Mouse (Mus musculus): ENCODE results near the gene Fbxw4. TPM values are rescaled to one million over a fixed set of nuclear protein-coding genes. Genes with fewer than 3 reads are reported as not detected.

The Fbxw4 gene
- polyA plus RNA-seq, 1 experiment from 2014 or later, result 3.5 TPM

- Histone ChIP-seq H3K4me2 (ENCODE audit: low read depth, low read length) (no peak overlapping the region), H3K4me3 (ENCODE audit: low read depth, low read length) (no peak overlapping the region), H3K4me1 (ENCODE audit: control insufficient read depth, insufficient read depth, low read length) (no peaks in the 10 kb centered on the region), H3K36me3 (replicated peaks; ENCODE audit: control insufficient read depth, insufficient read depth, low read depth, low read length) (no peaks in the 10 kb centered on the region), H3K27me3 (ENCODE audit: control insufficient read depth, insufficient read depth, low read length) (no peaks in the 10 kb centered on the region), H3K9ac (replicated peaks; ENCODE audit: low read length) (no peak overlapping the region), H3K27ac (replicated peaks; ENCODE audit: low read depth, low read length) (no peak overlapping the region), H3K9me3 (replicated peaks; ENCODE audit: control insufficient read depth, low read length) (no peaks in the 10 kb centered on the region)
- DNase-seq (ENCODE audit: low spot score), result no peak
- 43% methylated on average over 5 of the region's 5 CpGs for WGBS
- no peak for ATAC-seq (replicated peaks; ENCODE audit: insufficient number of reproducible peaks, low FRiP score, low TSS enrichment, low read depth)
These were observed 29.2 kb downstream of the Fbxw4 start for GRCm38 (mm10) chr19:45630953-45631352.

GRCm38 (mm10) chr19:45629219-45629618 lies 30.9 kb downstream of the Fbxw4 start:
- no peak overlapping the region for H3K27ac ChIP-seq (replicated peaks; ENCODE audit: low read depth, low read length)
- H3K4me3 ChIP-seq (ENCODE audit: low read depth, low read length), result no peak overlapping the region
- no peak for ATAC-seq (replicated peaks; ENCODE audit: insufficient number of reproducible peaks, low FRiP score, low TSS enrichment, low read depth)
- DNase-seq (ENCODE audit: low spot score), result no peak
- no peaks in the 10 kb centered on the region for H3K27me3 ChIP-seq (ENCODE audit: control insufficient read depth, insufficient read depth, low read length)
- no peak overlapping the region for H3K4me2 ChIP-seq (ENCODE audit: low read depth, low read length)
- no peaks in the 10 kb centered on the region for H3K9me3 ChIP-seq (replicated peaks; ENCODE audit: control insufficient read depth, low read length)
- WGBS, result 89% methylated on average over 3 of the region's 3 CpGs
- H3K9ac ChIP-seq (replicated peaks; ENCODE audit: low read length), result no peak overlapping the region
- H3K4me1 ChIP-seq (ENCODE audit: control insufficient read depth, insufficient read depth, low read length), result no peaks in the 10 kb centered on the region
- no peaks in the 10 kb centered on the region for H3K36me3 ChIP-seq (replicated peaks; ENCODE audit: control insufficient read depth, insufficient read depth, low read depth, low read length)

GRCm38 (mm10) chr19:45628649-45629048 lies 31.5 kb downstream of the Fbxw4 start:
- H3K4me1 ChIP-seq (ENCODE audit: control insufficient read depth, insufficient read depth, low read length), result no peaks in the 10 kb centered on the region
- no peak overlapping the region for H3K27ac ChIP-seq (replicated peaks; ENCODE audit: low read depth, low read length)
- no peak for DNase-seq (ENCODE audit: low spot score)
- no peak overlapping the region for H3K9ac ChIP-seq (replicated peaks; ENCODE audit: low read length)
- no peak overlapping the region for H3K4me2 ChIP-seq (ENCODE audit: low read depth, low read length)
- ATAC-seq (replicated peaks; ENCODE audit: insufficient number of reproducible peaks, low FRiP score, low TSS enrichment, low read depth), result no peak
- H3K27me3 ChIP-seq (ENCODE audit: control insufficient read depth, insufficient read depth, low read length), result no peaks in the 10 kb centered on the region
- no peaks in the 10 kb centered on the region for H3K36me3 ChIP-seq (replicated peaks; ENCODE audit: control insufficient read depth, insufficient read depth, low read depth, low read length)
- H3K4me3 ChIP-seq (ENCODE audit: low read depth, low read length), result no peak overlapping the region
- 58% methylated on average over 6 of the region's 6 CpGs for WGBS
- no peaks in the 10 kb centered on the region for H3K9me3 ChIP-seq (replicated peaks; ENCODE audit: control insufficient read depth, low read length)

- Histone ChIP-seq H3K4me1 (ENCODE audit: control insufficient read depth, insufficient read depth, low read length) (no peaks in the 10 kb centered on the region), H3K27ac (replicated peaks; ENCODE audit: low read depth, low read length) (no peak overlapping the region), H3K4me2 (ENCODE audit: low read depth, low read length) (no peak overlapping the region), H3K4me3 (ENCODE audit: low read depth, low read length) (no peak overlapping the region), H3K9ac (replicated peaks; ENCODE audit: low read length) (no peak overlapping the region), H3K36me3 (replicated peaks; ENCODE audit: control insufficient read depth, insufficient read depth, low read depth, low read length) (no peaks in the 10 kb centered on the region), H3K9me3 (replicated peaks; ENCODE audit: control insufficient read depth, low read length) (no peaks in the 10 kb centered on the region), H3K27me3 (ENCODE audit: control insufficient read depth, insufficient read depth, low read length) (no peaks in the 10 kb centered on the region)
- DNase-seq (ENCODE audit: low spot score), result no peak
- 40% methylated on average over 3 of the region's 3 CpGs for WGBS
- no peak for ATAC-seq (replicated peaks; ENCODE audit: insufficient number of reproducible peaks, low FRiP score, low TSS enrichment, low read depth)
These were observed 33.1 kb downstream of the Fbxw4 start for GRCm38 (mm10) chr19:45627036-45627435.

- H3K9me3 ChIP-seq (replicated peaks; ENCODE audit: control insufficient read depth, low read length), result no peaks in the 10 kb centered on the region
- H3K27me3 ChIP-seq (ENCODE audit: control insufficient read depth, insufficient read depth, low read length), result no peaks in the 10 kb centered on the region
- 83% methylated on average over 4 of the region's 4 CpGs for WGBS
- no peak overlapping the region for H3K4me3 ChIP-seq (ENCODE audit: low read depth, low read length)
- ATAC-seq (replicated peaks; ENCODE audit: insufficient number of reproducible peaks, low FRiP score, low TSS enrichment, low read depth), result no peak
- no peaks in the 10 kb centered on the region for H3K4me1 ChIP-seq (ENCODE audit: control insufficient read depth, insufficient read depth, low read length)
- H3K4me2 ChIP-seq (ENCODE audit: low read depth, low read length), result no peak overlapping the region
- H3K36me3 ChIP-seq (replicated peaks; ENCODE audit: control insufficient read depth, insufficient read depth, low read depth, low read length), result no peaks in the 10 kb centered on the region
- no peak overlapping the region for H3K9ac ChIP-seq (replicated peaks; ENCODE audit: low read length)
- DNase-seq (ENCODE audit: low spot score), result no peak
- H3K27ac ChIP-seq (replicated peaks; ENCODE audit: low read depth, low read length), result no peak overlapping the region
These were observed 36.4 kb downstream of the Fbxw4 start for GRCm38 (mm10) chr19:45623710-45624109.

GRCm38 (mm10) chr19:45622144-45622543 lies 38.0 kb downstream of the Fbxw4 start:
- Histone ChIP-seq H3K9me3 (replicated peaks; ENCODE audit: control insufficient read depth, low read length) (no peaks in the 10 kb centered on the region), H3K4me3 (ENCODE audit: low read depth, low read length) (no peak overlapping the region), H3K4me1 (ENCODE audit: control insufficient read depth, insufficient read depth, low read length) (no peaks in the 10 kb centered on the region), H3K27me3 (ENCODE audit: control insufficient read depth, insufficient read depth, low read length) (no peaks in the 10 kb centered on the region), H3K27ac (replicated peaks; ENCODE audit: low read depth, low read length) (no peak overlapping the region), H3K9ac (replicated peaks; ENCODE audit: low read length) (no peak overlapping the region), H3K36me3 (replicated peaks; ENCODE audit: control insufficient read depth, insufficient read depth, low read depth, low read length) (no peaks in the 10 kb centered on the region), H3K4me2 (ENCODE audit: low read depth, low read length) (no peak overlapping the region)
- DNase-seq (ENCODE audit: low spot score) (no peak), ATAC-seq (replicated peaks; ENCODE audit: insufficient number of reproducible peaks, low FRiP score, low TSS enrichment, low read depth) (no peak)
- 41% methylated on average over 5 of the region's 5 CpGs for WGBS

GRCm38 (mm10) chr19:45621061-45621460 lies 39.1 kb downstream of the Fbxw4 start:
- H3K4me3 ChIP-seq (ENCODE audit: low read depth, low read length), result no peak overlapping the region
- no peak for DNase-seq (ENCODE audit: low spot score)
- H3K9me3 ChIP-seq (replicated peaks; ENCODE audit: control insufficient read depth, low read length), result no peaks in the 10 kb centered on the region
- ATAC-seq (replicated peaks; ENCODE audit: insufficient number of reproducible peaks, low FRiP score, low TSS enrichment, low read depth), result no peak
- no peaks in the 10 kb centered on the region for H3K27me3 ChIP-seq (ENCODE audit: control insufficient read depth, insufficient read depth, low read length)
- peaks cover 6% of the 10 kb centered on the region for H3K4me1 ChIP-seq (ENCODE audit: control insufficient read depth, insufficient read depth, low read length)
- no peak overlapping the region for H3K27ac ChIP-seq (replicated peaks; ENCODE audit: low read depth, low read length)
- H3K4me2 ChIP-seq (ENCODE audit: low read depth, low read length), result no peak overlapping the region
- 61% methylated on average over 7 of the region's 7 CpGs for WGBS
- no peaks in the 10 kb centered on the region for H3K36me3 ChIP-seq (replicated peaks; ENCODE audit: control insufficient read depth, insufficient read depth, low read depth, low read length)
- H3K9ac ChIP-seq (replicated peaks; ENCODE audit: low read length), result no peak overlapping the region

- H3K9ac ChIP-seq (replicated peaks; ENCODE audit: low read length), result no peak overlapping the region
- ATAC-seq (replicated peaks; ENCODE audit: insufficient number of reproducible peaks, low FRiP score, low TSS enrichment, low read depth) (no peak), DNase-seq (ENCODE audit: low spot score) (no peak)
- no peak overlapping the region for H3K27ac ChIP-seq (replicated peaks; ENCODE audit: low read depth, low read length)
- no peak overlapping the region for H3K4me3 ChIP-seq (ENCODE audit: low read depth, low read length)
- WGBS, result 86% methylated on average over 13 of the region's 14 CpGs
- H3K27me3 ChIP-seq (ENCODE audit: control insufficient read depth, insufficient read depth, low read length), result no peaks in the 10 kb centered on the region
- H3K4me2 ChIP-seq (ENCODE audit: low read depth, low read length), result no peak overlapping the region
- H3K9me3 ChIP-seq (replicated peaks; ENCODE audit: control insufficient read depth, low read length), result no peaks in the 10 kb centered on the region
- no peaks in the 10 kb centered on the region for H3K36me3 ChIP-seq (replicated peaks; ENCODE audit: control insufficient read depth, insufficient read depth, low read depth, low read length)
- peaks cover 10% of the 10 kb centered on the region for H3K4me1 ChIP-seq (ENCODE audit: control insufficient read depth, insufficient read depth, low read length)
These were observed 40.2 kb downstream of the Fbxw4 start for GRCm38 (mm10) chr19:45619744-45620501.

Data from embryonic facial prominence, embryonic 11.5 days (tissue).